Mouse (Mus musculus) heart, adult 2 months (tissue): ENCODE results near the gene Spata2l.
"Not testable (repeated sequence)": the region's sequence is repeated elsewhere in the genome, so short reads cannot be mapped to it uniquely, and the experiment has no call there.

Experiments used
- CTCF ChIP-seq: fragments of 200-600 bp; IDR thresholded peaks from 2 replicates; pipeline ENCODE4 v1.8.1; 2022; ENCODE audit warnings: antibody characterized with exemption, mild to moderate bottlenecking, moderate library complexity
- EP300 ChIP-seq: fragments of 200-500 bp; IDR thresholded peaks from 2 replicates; pipeline ENCODE4 v1.6.1; 2011; ENCODE audit warnings: low read depth, low read length, control low read depth; ENCODE audit not compliant: insufficient read depth
- POLR2A ChIP-seq: fragments of 200-500 bp; IDR thresholded peaks from 2 replicates; pipeline ENCODE4 v1.6.1; 2011; ENCODE audit warnings: mild to moderate bottlenecking, low read depth, low read length, control low read depth; ENCODE audit not compliant: insufficient read depth

- TF ChIP-seq POLR2A, CTCF, EP300: not testable (repeated sequence)
Observed at GRCm38 (mm10) chr8:123197016-123197415, 39.0 kb downstream of the Spata2l start.
